Mouse (Mus musculus) forebrain, embryonic 10.5 days (tissue): ENCODE measurements around the gene Plcb1. TPM values are rescaled to one million over a fixed set of nuclear protein-coding genes. Genes with fewer than 3 reads are reported as not detected.

ENCODE experiments used
- DNase-seq: peaks from one replicate; pipeline ENCODE4 v3.0.0-alpha.2; 2017; ENCODE audit warnings: low spot score; ENCODE audit errors: extremely low spot score
- H3K27ac ChIP-seq: fragments of 300-500 bp; sonication (generic); 2 replicates; pipeline ENCODE4 v1.5.1; 2016; ENCODE audit warnings: mild to moderate bottlenecking
- H3K27me3 ChIP-seq: fragments of 300-500 bp; sonication (generic); 2 replicates; pipeline ENCODE4 v1.6.1; 2016; ENCODE audit warnings: mild to moderate bottlenecking; ENCODE audit not compliant: poor library complexity, severe bottlenecking
- H3K36me3 ChIP-seq: fragments of 300-500 bp; sonication (generic); replicated peaks from 2 replicates; pipeline ENCODE4 v1.6.1; 2016; ENCODE audit warnings: mild to moderate bottlenecking, moderate library complexity
- H3K4me1 ChIP-seq: fragments of 300-500 bp; sonication (generic); 2 replicates; pipeline ENCODE4 v1.6.1; 2016
- H3K4me3 ChIP-seq: fragments of 300-500 bp; sonication (generic); 2 replicates; pipeline ENCODE4 v1.5.1; 2016; ENCODE audit warnings: mild to moderate bottlenecking, moderate library complexity
- H3K9me3 ChIP-seq: fragments of 300-500 bp; sonication (generic); 2 replicates; pipeline ENCODE4 v1.6.1; 2016; ENCODE audit warnings: mild to moderate bottlenecking, moderate library complexity
- WGBS: fragments of 180-500 bp; shearing (Covaris S2); methylation state at CpG from one replicate; pipeline ENCODE4 v1.1.7; 2016; 5-methylcytosine and 5-hydroxymethylcytosine counted together
- polyA plus RNA-seq: library from polyadenylated mRNA; unstranded; fragments of >200 nt; fragmentation: Nextera tagmentation; extraction: Ambion mirVana; gene quantifications from 2 replicates; pipeline ENCODE4 v1.2.1, GENCODE M21; 2016

Gene Plcb1
- polyA plus RNA-seq, 1 experiment from 2014 or later = 4.2 TPM

DNA sequence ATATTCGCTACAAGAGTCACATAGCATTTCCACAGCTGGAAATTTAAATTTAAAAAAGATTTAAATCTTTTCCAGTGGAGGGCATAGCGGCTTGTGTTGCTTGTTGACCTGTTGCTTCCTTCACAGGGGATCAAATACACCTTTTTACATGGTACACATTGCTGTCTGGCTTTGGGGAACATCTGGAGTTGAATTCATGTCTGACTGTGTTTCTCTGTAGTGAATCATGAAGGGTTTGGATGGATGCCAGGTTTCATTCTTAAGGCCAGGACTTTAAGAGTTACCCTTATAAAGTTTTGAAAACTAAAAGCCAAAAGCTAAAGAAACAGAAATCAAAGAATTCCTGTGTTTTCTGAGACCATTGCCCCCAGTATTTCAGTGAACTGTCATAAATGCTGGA, 232.8 kb downstream of the Plcb1 start:
- Histone ChIP-seq H3K4me3 (no peak overlapping the region), H3K27ac (no peak overlapping the region), H3K36me3 (no peaks in the 10 kb centered on the region), H3K4me1 (no peaks in the 10 kb centered on the region), H3K27me3 (no peaks in the 10 kb centered on the region), H3K9me3 (no peaks in the 10 kb centered on the region)
- 88% methylated on average over 2 of the region's 2 CpGs for WGBS
- DNase-seq = no peak

GRCm38 (mm10) chr2:135019588-135019987, 233.7 kb downstream of the Plcb1 start:
- H3K4me3 ChIP-seq = no peak overlapping the region
- H3K4me1 ChIP-seq = no peaks in the 10 kb centered on the region
- H3K27ac ChIP-seq = no peak overlapping the region
- no peak for DNase-seq
- 91% methylated on average over 1 of the region's 1 CpGs for WGBS
- H3K27me3 ChIP-seq = no peaks in the 10 kb centered on the region
- H3K9me3 ChIP-seq = no peaks in the 10 kb centered on the region
- H3K36me3 ChIP-seq = no peaks in the 10 kb centered on the region

DNA sequence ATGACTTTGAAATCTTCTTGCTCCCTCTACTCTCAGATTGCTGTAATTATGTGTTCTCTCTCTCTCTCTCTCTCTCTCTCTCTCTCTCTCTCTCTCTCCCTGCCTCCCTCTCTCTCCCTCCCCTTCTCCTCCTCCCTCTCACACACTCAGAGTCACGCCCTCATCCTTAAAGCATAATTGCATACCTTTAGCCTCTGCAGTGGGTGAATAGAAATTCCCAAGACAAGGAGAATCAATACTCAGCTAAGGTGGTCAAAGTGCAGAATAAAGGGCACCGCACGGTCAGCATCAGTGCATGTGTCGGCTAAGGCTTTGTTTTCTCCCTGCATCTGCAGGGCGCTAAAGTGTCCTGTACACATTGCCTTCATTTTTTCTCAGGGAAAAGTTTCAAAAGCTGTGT, 243.4 kb downstream of the Plcb1 start:
- no peak for DNase-seq
- no peaks in the 10 kb centered on the region for H3K27me3 ChIP-seq
- no peaks in the 10 kb centered on the region for H3K9me3 ChIP-seq
- H3K4me3 ChIP-seq = peak overlapping the region; percentile 18; the same call in 1 of the 2 replicates
- H3K4me1 ChIP-seq = peaks cover 15% of the 10 kb centered on the region
- no peaks in the 10 kb centered on the region for H3K36me3 ChIP-seq
- WGBS = 36% methylated on average over 5 of the region's 5 CpGs
- peak overlapping the region; percentile 53 for H3K27ac ChIP-seq

DNA sequence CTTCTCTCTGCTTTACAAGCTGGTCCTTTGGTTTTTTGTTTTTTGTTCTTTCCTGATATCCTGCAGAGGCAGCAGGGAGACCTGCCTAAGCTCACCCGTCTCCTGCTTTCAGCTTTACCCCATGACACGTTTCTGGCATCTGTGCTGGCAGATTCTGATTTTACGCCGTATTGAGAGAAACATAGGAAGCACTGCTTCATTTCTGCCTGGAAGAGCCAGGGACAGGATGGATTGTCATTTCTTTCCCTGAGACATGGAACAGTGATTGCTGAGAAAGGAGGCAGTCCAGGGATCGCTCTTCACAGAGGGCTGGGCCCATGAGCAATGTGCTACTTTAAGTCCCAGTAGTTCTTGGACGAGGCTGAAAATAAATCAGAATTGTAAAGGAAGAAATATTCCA, 243.8 kb downstream of the Plcb1 start:
- Histone ChIP-seq H3K4me1 (peaks cover 15% of the 10 kb centered on the region), H3K4me3 (peak overlapping the region; percentile 18; the same call in 1 of the 2 replicates), H3K36me3 (no peaks in the 10 kb centered on the region), H3K27me3 (no peaks in the 10 kb centered on the region), H3K27ac (peak overlapping the region; percentile 53), H3K9me3 (no peaks in the 10 kb centered on the region)
- 46% methylated on average over 6 of the region's 6 CpGs for WGBS
- no peak for DNase-seq

DNA sequence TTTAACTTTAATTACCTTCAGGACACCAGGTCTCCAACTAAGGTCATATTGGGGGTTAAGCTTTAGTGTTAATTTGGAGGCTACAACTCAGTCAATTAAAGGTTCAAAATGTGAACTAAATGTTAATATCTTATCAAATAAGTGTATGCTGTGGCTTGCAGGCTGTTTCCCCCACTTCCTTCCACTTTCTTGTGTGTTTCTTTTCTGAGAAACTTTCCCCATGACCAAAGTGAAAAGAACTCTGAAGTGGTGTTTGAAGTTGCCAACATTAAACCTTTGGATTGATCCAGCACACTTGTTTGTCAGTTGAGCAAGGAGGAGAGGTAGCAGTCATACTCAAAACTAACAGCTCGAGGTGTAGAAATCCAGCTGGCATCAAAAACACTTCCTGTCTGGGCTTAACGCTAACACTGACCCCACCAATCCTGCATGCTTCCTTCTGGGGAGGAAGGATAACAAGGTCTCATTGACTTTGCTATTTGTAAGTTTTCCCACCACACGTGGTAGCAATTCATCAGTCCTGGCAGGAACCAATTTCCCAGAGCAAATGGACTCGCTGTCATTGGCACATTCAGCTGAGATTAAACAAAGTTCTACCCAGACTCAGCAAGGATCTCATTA, 249.9 kb downstream of the Plcb1 start:
- Histone ChIP-seq H3K4me3 (no peak overlapping the region), H3K4me1 (peaks cover 7% of the 10 kb centered on the region; the same call in 1 of the 2 replicates), H3K36me3 (no peaks in the 10 kb centered on the region), H3K27me3 (no peaks in the 10 kb centered on the region), H3K27ac (no peak overlapping the region), H3K9me3 (no peaks in the 10 kb centered on the region)
- WGBS = 30% methylated on average over 4 of the region's 4 CpGs
- DNase-seq = no peak

- WGBS = 86% methylated on average over 2 of the region's 2 CpGs
- Histone ChIP-seq H3K27ac (no peak overlapping the region), H3K4me1 (no peaks in the 10 kb centered on the region), H3K9me3 (no peaks in the 10 kb centered on the region), H3K4me3 (no peak overlapping the region), H3K27me3 (no peaks in the 10 kb centered on the region), H3K36me3 (no peaks in the 10 kb centered on the region)
- DNase-seq = no peak
These were observed 262.9 kb downstream of the Plcb1 start for GRCm38 (mm10) chr2:135048791-135049190.

DNA sequence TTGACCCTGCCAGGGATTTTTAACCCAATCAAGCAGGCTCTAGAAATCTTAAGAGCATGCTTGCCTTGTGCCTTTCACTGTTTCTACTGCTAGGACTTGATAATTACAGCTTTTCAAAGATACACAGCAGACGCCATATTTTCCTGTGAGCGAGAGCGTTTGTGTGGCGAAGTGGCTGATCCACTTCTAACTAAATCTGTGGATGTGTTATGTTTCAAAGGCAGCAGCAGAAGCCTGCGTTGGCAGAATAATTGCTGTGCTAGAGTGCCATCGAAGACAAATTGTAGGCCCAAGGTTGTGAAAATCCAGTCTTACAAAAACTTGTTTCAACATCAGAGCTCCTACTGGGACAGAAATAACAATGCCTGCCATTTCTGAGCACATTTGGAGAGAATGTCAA, 263.4 kb downstream of the Plcb1 start:
- Histone ChIP-seq H3K4me1 (no peaks in the 10 kb centered on the region), H3K27me3 (no peaks in the 10 kb centered on the region), H3K9me3 (no peaks in the 10 kb centered on the region), H3K36me3 (no peaks in the 10 kb centered on the region), H3K4me3 (no peak overlapping the region), H3K27ac (no peak overlapping the region)
- 89% methylated on average over 6 of the region's 6 CpGs for WGBS
- DNase-seq = no peak

DNA sequence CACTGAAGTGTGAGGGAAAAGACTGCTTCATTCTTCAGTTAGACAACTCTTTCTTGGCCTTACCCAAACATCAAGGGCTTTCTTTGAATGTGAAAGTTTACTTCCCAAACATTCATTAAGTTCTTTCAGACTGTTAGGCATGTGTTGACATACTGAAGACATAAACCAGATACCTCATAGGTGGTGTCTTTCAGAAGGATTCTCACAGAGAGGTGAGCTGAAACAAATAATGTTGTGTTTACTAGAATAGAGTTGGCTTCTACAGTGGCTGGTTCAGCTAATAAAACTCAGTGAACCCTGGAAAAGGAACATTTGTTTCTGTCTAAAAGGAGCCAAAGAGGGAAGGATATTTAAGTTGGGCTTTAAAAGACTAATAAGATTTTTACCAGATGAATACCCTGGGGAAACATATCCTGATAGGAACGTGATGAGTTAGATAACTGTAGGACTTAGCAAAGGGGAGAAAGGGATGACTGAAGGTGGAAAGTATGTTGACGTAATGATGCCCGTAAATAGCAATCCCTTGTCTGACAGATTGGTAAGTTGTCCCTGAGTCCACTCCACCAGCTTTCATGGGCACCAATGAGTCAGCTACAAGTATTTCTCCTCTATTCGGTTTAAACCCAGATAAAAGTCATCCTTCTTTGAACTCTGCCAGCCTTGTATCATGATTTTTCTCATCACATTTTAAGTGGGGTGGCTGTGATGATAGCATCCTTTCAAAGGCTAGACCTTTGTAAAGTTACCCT, 265.8 kb downstream of the Plcb1 start:
- Histone ChIP-seq H3K27me3 (no peaks in the 10 kb centered on the region), H3K27ac (no peak overlapping the region), H3K4me3 (no peak overlapping the region), H3K4me1 (no peaks in the 10 kb centered on the region), H3K36me3 (no peaks in the 10 kb centered on the region), H3K9me3 (no peaks in the 10 kb centered on the region)
- no peak for DNase-seq
- 88% methylated on average over 4 of the region's 4 CpGs for WGBS

- Histone ChIP-seq H3K27me3 (no peaks in the 10 kb centered on the region), H3K4me1 (no peaks in the 10 kb centered on the region), H3K36me3 (no peaks in the 10 kb centered on the region), H3K27ac (no peak overlapping the region), H3K4me3 (no peak overlapping the region), H3K9me3 (no peaks in the 10 kb centered on the region)
- 91% methylated on average over 3 of the region's 3 CpGs for WGBS
- no peak for DNase-seq
These were observed 267.5 kb downstream of the Plcb1 start for GRCm38 (mm10) chr2:135053391-135053790.

DNA sequence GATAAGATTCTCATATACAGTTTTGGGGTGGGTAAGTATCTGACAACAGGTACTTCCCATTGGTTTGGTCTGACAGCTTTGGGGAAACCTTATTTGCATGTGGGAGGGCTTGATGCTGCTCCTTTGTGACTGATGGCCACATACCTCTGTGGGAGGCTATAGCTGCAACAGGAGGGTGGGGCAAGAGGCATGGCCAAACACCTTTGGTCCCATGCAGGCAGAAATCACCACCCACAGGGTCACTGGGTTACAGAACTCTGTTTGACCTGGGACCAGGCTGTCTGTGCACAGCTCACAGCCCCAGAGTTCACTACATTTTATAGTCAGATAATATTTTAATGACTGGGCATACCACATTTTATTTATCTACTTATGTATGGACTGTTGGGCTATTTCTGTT, 281.6 kb downstream of the Plcb1 start:
- no peak overlapping the region for H3K27ac ChIP-seq
- H3K27me3 ChIP-seq = no peaks in the 10 kb centered on the region
- no peaks in the 10 kb centered on the region for H3K9me3 ChIP-seq
- H3K4me3 ChIP-seq = no peak overlapping the region
- H3K4me1 ChIP-seq = no peaks in the 10 kb centered on the region
- H3K36me3 ChIP-seq = no peaks in the 10 kb centered on the region
- no peak for DNase-seq

GRCm38 (mm10) chr2:135071349-135071748, 285.5 kb downstream of the Plcb1 start:
- Histone ChIP-seq H3K27ac (no peak overlapping the region), H3K4me1 (no peaks in the 10 kb centered on the region), H3K4me3 (no peak overlapping the region), H3K36me3 (no peaks in the 10 kb centered on the region), H3K9me3 (no peaks in the 10 kb centered on the region), H3K27me3 (no peaks in the 10 kb centered on the region)
- DNase-seq = no peak
- WGBS = 72% methylated on average over 4 of the region's 4 CpGs

GRCm38 (mm10) chr2:135072503-135072902, 286.6 kb downstream of the Plcb1 start:
- Histone ChIP-seq H3K9me3 (no peaks in the 10 kb centered on the region), H3K27ac (no peak overlapping the region), H3K4me1 (no peaks in the 10 kb centered on the region), H3K4me3 (no peak overlapping the region), H3K27me3 (no peaks in the 10 kb centered on the region), H3K36me3 (no peaks in the 10 kb centered on the region)
- no peak for DNase-seq
- 83% methylated on average over 5 of the region's 5 CpGs for WGBS

GRCm38 (mm10) chr2:135073014-135073413, 287.1 kb downstream of the Plcb1 start:
- Histone ChIP-seq H3K27ac (no peak overlapping the region), H3K27me3 (no peaks in the 10 kb centered on the region), H3K36me3 (no peaks in the 10 kb centered on the region), H3K4me3 (no peak overlapping the region), H3K9me3 (no peaks in the 10 kb centered on the region), H3K4me1 (no peaks in the 10 kb centered on the region)
- 84% methylated on average over 5 of the region's 5 CpGs for WGBS
- no peak for DNase-seq
